Mouse (Mus musculus) stomach, postnatal 0 days (tissue): Measurements from ENCODE around the gene Tusc2.

Experiments used
- CTCF ChIP-seq: IDR thresholded peaks from 2 replicates; pipeline ENCODE4 v1.5.1; 2016; ENCODE audit warnings: antibody characterized with exemption, low read depth, mild to moderate bottlenecking, moderate library complexity
- EP300 ChIP-seq: optimal IDR thresholded peaks from 2 replicates; pipeline ENCODE3; 2016; ENCODE audit warnings: antibody characterized with exemption

- TF ChIP-seq CTCF (no peak), EP300 (no peak)
Observed at GRCm38 (mm10) chr9:107601275-107601674, 38.2 kb downstream of the Tusc2 start.
